Mouse (Mus musculus): ENCODE results near the gene Akap11. TPM values are rescaled to one million over a fixed set of nuclear protein-coding genes. Genes with fewer than 3 reads are reported as not detected.

The Akap11 gene
- 0.88 and 1.6 TPM in 2 replicates for polyA plus RNA-seq (2012; rRNA removed)

GRCm38 (mm10) chr14:78536281-78537165, at the start of gene Akap11:
TSS of gene Akap11 (minus strand) at chr14:78536808.
- peaks cover 8% of the 10 kb centered on the region; the same call in 1 of the 2 replicates for H3K4me1 ChIP-seq (ENCODE audit: control insufficient read depth, insufficient read depth, insufficient read length, low read length)
- H3K4me3 ChIP-seq (ENCODE audit: low read depth, low read length), result peak within 1 kb of the TSS; percentile 92
- under 1% methylated on average over 82 of the region's 82 CpGs for WGBS
- no peaks in the 10 kb centered on the region for H3K36me3 ChIP-seq (ENCODE audit: control insufficient read depth, insufficient read depth, low read length)
- H3K27me3 ChIP-seq (ENCODE audit: control insufficient read depth, insufficient read depth, low read length), result no peaks in the 10 kb centered on the region
- TF ChIP-seq CTCF (IDR thresholded peaks at IDR 0.05; ENCODE audit: extremely low read depth, insufficient read length, insufficient replicate concordance, low read depth, low read length) (no peak), POLR2A (IDR thresholded peaks at IDR 0.05; ENCODE audit: low read depth, low read length) (peak; percentile 66)
- peak within 1 kb of the TSS; percentile 79 for H3K27ac ChIP-seq (ENCODE audit: insufficient read depth, low read depth, low read length)

DNA sequence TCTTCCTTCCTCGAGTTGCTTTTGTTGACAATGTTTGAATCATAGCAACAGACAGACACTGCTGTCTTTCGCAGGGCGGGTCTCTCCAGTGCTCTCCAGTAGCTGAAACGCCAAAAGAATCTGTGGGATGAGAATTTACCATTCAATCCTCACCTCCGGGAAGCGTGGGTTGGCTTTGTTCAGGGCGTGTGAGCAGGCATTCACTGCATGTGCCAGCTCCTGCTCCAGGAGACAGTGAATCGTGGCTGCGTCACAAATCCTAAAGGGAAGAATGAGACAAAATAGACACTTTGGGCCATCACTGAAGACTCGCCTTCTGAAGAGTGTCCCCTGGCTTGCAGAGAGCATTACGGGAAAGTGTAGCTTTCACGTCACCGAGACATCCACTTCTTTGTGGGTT, 47.6 kb upstream of the Akap11 start:
- no peaks in the 10 kb centered on the region for H3K27me3 ChIP-seq (ENCODE audit: control insufficient read depth, insufficient read depth, low read length)
- no peaks in the 10 kb centered on the region for H3K4me1 ChIP-seq (ENCODE audit: control insufficient read depth, insufficient read depth, insufficient read length, low read length)
- 82% methylated on average over 13 of the region's 13 CpGs for WGBS
- no peak overlapping the region for H3K4me3 ChIP-seq (ENCODE audit: low read depth, low read length)
- TF ChIP-seq CTCF (IDR thresholded peaks at IDR 0.05; ENCODE audit: extremely low read depth, insufficient read length, insufficient replicate concordance, low read depth, low read length), result no peak
- H3K27ac ChIP-seq (ENCODE audit: insufficient read depth, low read depth, low read length), result no peak overlapping the region
- H3K36me3 ChIP-seq (ENCODE audit: control insufficient read depth, insufficient read depth, low read length), result no peaks in the 10 kb centered on the region

DNA sequence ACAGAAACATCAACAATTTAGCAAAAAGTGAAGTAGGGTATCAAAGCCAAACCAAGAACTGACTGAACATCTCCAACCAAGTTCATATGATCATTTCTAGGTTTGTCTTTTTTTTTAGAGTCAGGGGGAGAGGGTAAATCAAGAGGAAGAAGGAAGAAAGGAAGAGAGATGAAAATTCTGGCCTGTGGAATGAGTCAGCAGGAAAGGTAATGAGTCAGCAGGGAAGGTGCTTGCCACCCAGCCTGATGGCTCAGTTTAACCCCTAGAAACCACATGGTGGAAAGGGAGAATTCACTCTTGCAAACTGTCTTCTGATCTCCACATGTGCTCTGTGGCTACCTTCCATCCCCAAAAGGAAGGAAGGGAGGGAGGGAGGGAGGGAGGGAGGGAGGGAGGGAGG, 46.6 kb upstream of the Akap11 start:
- TF ChIP-seq CTCF (IDR thresholded peaks at IDR 0.05; ENCODE audit: extremely low read depth, insufficient read length, insufficient replicate concordance, low read depth, low read length) (no peak), POLR2A (IDR thresholded peaks at IDR 0.05; ENCODE audit: low read depth, low read length) (no peak)
- Histone ChIP-seq H3K27ac (ENCODE audit: insufficient read depth, low read depth, low read length) (no peak overlapping the region), H3K27me3 (ENCODE audit: control insufficient read depth, insufficient read depth, low read length) (no peaks in the 10 kb centered on the region), H3K4me3 (ENCODE audit: low read depth, low read length) (no peak overlapping the region), H3K4me1 (ENCODE audit: control insufficient read depth, insufficient read depth, insufficient read length, low read length) (no peaks in the 10 kb centered on the region), H3K36me3 (ENCODE audit: control insufficient read depth, insufficient read depth, low read length) (no peaks in the 10 kb centered on the region)

DNA sequence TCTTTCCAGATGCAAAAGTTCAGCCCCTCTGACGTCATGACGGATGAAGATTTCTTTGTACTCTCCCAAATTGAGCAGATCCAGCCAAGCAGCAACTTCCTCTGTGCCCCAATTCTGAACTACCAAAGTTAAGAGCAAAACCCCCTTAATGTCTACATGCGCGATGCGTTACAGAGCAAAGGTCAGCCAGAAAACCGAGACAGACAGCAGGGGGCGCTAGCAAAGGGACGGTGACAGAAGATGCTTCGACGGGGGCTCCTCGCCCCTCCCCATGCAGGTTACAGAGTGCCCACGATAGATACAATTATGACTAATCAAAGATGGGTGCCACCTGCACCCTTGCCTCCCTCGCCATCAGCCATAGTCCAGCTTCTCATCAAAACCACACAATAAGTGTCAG, 39.3 kb upstream of the Akap11 start:
- 77% methylated on average over 13 of the region's 13 CpGs for WGBS
- no peaks in the 10 kb centered on the region for H3K36me3 ChIP-seq (ENCODE audit: control insufficient read depth, insufficient read depth, low read length)
- H3K4me1 ChIP-seq (ENCODE audit: control insufficient read depth, insufficient read depth, insufficient read length, low read length), result no peaks in the 10 kb centered on the region
- H3K4me3 ChIP-seq (ENCODE audit: low read depth, low read length), result no peak overlapping the region
- no peak overlapping the region for H3K27ac ChIP-seq (ENCODE audit: insufficient read depth, low read depth, low read length)
- TF ChIP-seq CTCF (IDR thresholded peaks at IDR 0.05; ENCODE audit: extremely low read depth, insufficient read length, insufficient replicate concordance, low read depth, low read length) (no peak), POLR2A (IDR thresholded peaks at IDR 0.05; ENCODE audit: low read depth, low read length) (no peak)
- H3K27me3 ChIP-seq (ENCODE audit: control insufficient read depth, insufficient read depth, low read length), result no peaks in the 10 kb centered on the region

GRCm38 (mm10) chr14:78568410-78568809, 31.8 kb upstream of the Akap11 start:
- H3K4me1 ChIP-seq (ENCODE audit: control insufficient read depth, insufficient read depth, insufficient read length, low read length), result no peaks in the 10 kb centered on the region
- WGBS, result 82% methylated on average over 5 of the region's 5 CpGs
- H3K27me3 ChIP-seq (ENCODE audit: control insufficient read depth, insufficient read depth, low read length), result no peaks in the 10 kb centered on the region
- no peak for TF ChIP-seq CTCF (IDR thresholded peaks at IDR 0.05; ENCODE audit: extremely low read depth, insufficient read length, insufficient replicate concordance, low read depth, low read length)
- TF ChIP-seq POLR2A (IDR thresholded peaks at IDR 0.05; ENCODE audit: low read depth, low read length), result no peak
- no peak overlapping the region for H3K27ac ChIP-seq (ENCODE audit: insufficient read depth, low read depth, low read length)
- no peak overlapping the region for H3K4me3 ChIP-seq (ENCODE audit: low read depth, low read length)
- H3K36me3 ChIP-seq (ENCODE audit: control insufficient read depth, insufficient read depth, low read length), result no peaks in the 10 kb centered on the region

DNA sequence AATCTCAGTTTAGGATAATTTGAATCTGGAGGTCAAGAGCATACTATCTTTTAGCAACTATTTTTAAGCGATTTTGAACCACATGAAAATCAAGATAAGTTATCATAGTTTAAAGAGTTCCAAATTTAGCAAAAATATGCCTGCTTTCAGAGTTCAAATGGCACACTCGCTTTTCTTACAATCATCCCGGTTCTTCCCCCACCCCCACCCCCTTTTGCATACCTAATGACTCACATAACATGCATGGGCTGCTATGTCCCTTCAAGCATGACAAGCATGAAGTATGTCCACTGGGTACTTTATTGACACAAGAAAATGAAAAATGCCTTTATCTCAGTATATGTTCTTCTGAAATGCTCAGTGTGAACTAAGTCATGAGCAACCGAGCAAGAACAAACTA, 29.8 kb upstream of the Akap11 start:
- H3K27me3 ChIP-seq (ENCODE audit: control insufficient read depth, insufficient read depth, low read length), result no peaks in the 10 kb centered on the region
- TF ChIP-seq CTCF (IDR thresholded peaks at IDR 0.05; ENCODE audit: extremely low read depth, insufficient read length, insufficient replicate concordance, low read depth, low read length) (no peak), POLR2A (IDR thresholded peaks at IDR 0.05; ENCODE audit: low read depth, low read length) (no peak)
- no peaks in the 10 kb centered on the region for H3K36me3 ChIP-seq (ENCODE audit: control insufficient read depth, insufficient read depth, low read length)
- H3K4me1 ChIP-seq (ENCODE audit: control insufficient read depth, insufficient read depth, insufficient read length, low read length), result no peaks in the 10 kb centered on the region
- no peak overlapping the region for H3K27ac ChIP-seq (ENCODE audit: insufficient read depth, low read depth, low read length)
- H3K4me3 ChIP-seq (ENCODE audit: low read depth, low read length), result no peak overlapping the region
- WGBS, result 71% methylated on average over 4 of the region's 4 CpGs

GRCm38 (mm10) chr14:78564292-78564691, 27.7 kb upstream of the Akap11 start:
- no peaks in the 10 kb centered on the region for H3K4me1 ChIP-seq (ENCODE audit: control insufficient read depth, insufficient read depth, insufficient read length, low read length)
- no peak overlapping the region for H3K27ac ChIP-seq (ENCODE audit: insufficient read depth, low read depth, low read length)
- no peak for TF ChIP-seq CTCF (IDR thresholded peaks at IDR 0.05; ENCODE audit: extremely low read depth, insufficient read length, insufficient replicate concordance, low read depth, low read length)
- TF ChIP-seq POLR2A (IDR thresholded peaks at IDR 0.05; ENCODE audit: low read depth, low read length), result no peak
- no peaks in the 10 kb centered on the region for H3K36me3 ChIP-seq (ENCODE audit: control insufficient read depth, insufficient read depth, low read length)
- no peak overlapping the region for H3K4me3 ChIP-seq (ENCODE audit: low read depth, low read length)
- no peaks in the 10 kb centered on the region for H3K27me3 ChIP-seq (ENCODE audit: control insufficient read depth, insufficient read depth, low read length)
- WGBS, result 45% methylated on average over 2 of the region's 2 CpGs
